Mouse (Mus musculus) MEL (cell line): Measurements from ENCODE around the gene Adcy1. TPM values are rescaled to one million over a fixed set of nuclear protein-coding genes. Genes with fewer than 3 reads are reported as not detected.

ENCODE experiments used
- DNase-seq: peaks from one replicate; pipeline ENCODE4 v3.0.0; 2011; ENCODE audit warnings: low read depth, low spot score
- H3K27ac ChIP-seq: 2 replicates; pipeline ENCODE4 v1.5.1; 2012; ENCODE audit warnings: low read depth, mild to moderate bottlenecking, control low read depth, low read length, moderate library complexity; ENCODE audit not compliant: control insufficient read depth
- H3K27me3 ChIP-seq, 2 experiments: fragments of 150-350 bp in 1 of 2; sonication (generic) in 1 of 2; 2 replicates each; pipeline ENCODE4 v1.6.1; 2012; ENCODE audit warnings: low read length in 2 of 2, mild to moderate bottlenecking in 2 of 2, improper control_type of control experiment in 1 of 2, moderate library complexity in 1 of 2; ENCODE audit not compliant: insufficient read depth in 2 of 2, control insufficient read depth in 1 of 2
- H3K36me3 ChIP-seq, 2 experiments: 2 replicates each; pipeline ENCODE4 v1.6.1; 2012 to 2014; ENCODE audit warnings: low read length in 2 of 2, improper control_type of control experiment in 1 of 2, inconsistent platforms in 1 of 2, mild to moderate bottlenecking in 1 of 2; ENCODE audit not compliant: insufficient read depth in 2 of 2, control insufficient read depth in 1 of 2
- H3K4me1 ChIP-seq, 2 experiments: fragments of 150-350 bp in 1 of 2; sonication (generic) in 1 of 2; 2 replicates each; pipeline ENCODE4 v1.6.1; 2012; ENCODE audit warnings: low read length in 2 of 2, improper control_type of control experiment in 1 of 2, mild to moderate bottlenecking in 1 of 2; ENCODE audit not compliant: insufficient read depth in 2 of 2, control insufficient read depth in 1 of 2
- H3K4me3 ChIP-seq, 2 experiments: fragments of 150-350 bp in 1 of 2; sonication (generic) in 1 of 2; 2 replicates each; pipeline ENCODE4 v1.5.1; 2012; ENCODE audit warnings: low read depth in 2 of 2, low read length in 2 of 2, mild to moderate bottlenecking in 2 of 2, moderate library complexity in 2 of 2, control low read depth in 1 of 2, improper control_type of control experiment in 1 of 2; ENCODE audit not compliant: control insufficient read depth in 1 of 2, insufficient read depth in 1 of 2
- H3K79me2 ChIP-seq: 2 replicates; pipeline ENCODE4 v1.6.1; 2012; ENCODE audit warnings: mild to moderate bottlenecking, low read length, moderate library complexity; ENCODE audit not compliant: control insufficient read depth, poor library complexity, insufficient read depth
- H3K9ac ChIP-seq: 2 replicates; pipeline ENCODE4 v1.6.1; 2012; ENCODE audit warnings: low read depth, mild to moderate bottlenecking, control low read depth, low read length, moderate library complexity; ENCODE audit not compliant: control insufficient read depth, poor library complexity, severe bottlenecking
- H3K9me3 ChIP-seq: fragments of 150-350 bp; sonication (generic); replicated peaks from 2 replicates; pipeline ENCODE4 v1.6.1; 2012; ENCODE audit warnings: mild to moderate bottlenecking, low read length, improper control_type of control experiment, moderate library complexity; ENCODE audit not compliant: insufficient read depth
- CHD1 ChIP-seq: IDR thresholded peaks from 2 replicates; pipeline ENCODE4 v1.6.1; 2012; ENCODE audit warnings: low read depth, mild to moderate bottlenecking, inconsistent platforms, low read length, improper control_type of control experiment
- E2F4 ChIP-seq: IDR thresholded peaks from 2 replicates; pipeline ENCODE4 v1.6.1; 2011; ENCODE audit warnings: low read depth, low read length, improper control_type of control experiment, borderline replicate concordance
- ELF1 ChIP-seq: IDR thresholded peaks from 2 replicates; pipeline ENCODE4 v1.6.1; 2014; ENCODE audit warnings: low read depth, mild to moderate bottlenecking, inconsistent platforms, low read length, improper control_type of control experiment, moderate library complexity
- ETS1 ChIP-seq: IDR thresholded peaks from 2 replicates; pipeline ENCODE4 v1.6.1; 2012; ENCODE audit warnings: low read depth, mild to moderate bottlenecking, inconsistent platforms, low read length, improper control_type of control experiment, moderate library complexity
- GATA1 ChIP-seq: IDR thresholded peaks from 2 replicates; pipeline ENCODE4 v1.6.1; 2011; ENCODE audit warnings: low read depth, low read length, improper control_type of control experiment
- HCFC1 ChIP-seq: IDR thresholded peaks from 2 replicates; pipeline ENCODE4 v1.6.1; 2012; ENCODE audit warnings: low read depth, mild to moderate bottlenecking, inconsistent platforms, low read length, improper control_type of control experiment, moderate library complexity
- JUND ChIP-seq: IDR thresholded peaks from 2 replicates; pipeline ENCODE4 v1.6.1; 2011; ENCODE audit warnings: low read depth, mild to moderate bottlenecking, improper control_type of control experiment, low read length
- MYB ChIP-seq: IDR thresholded peaks from 2 replicates; pipeline ENCODE4 v1.6.1; 2011; ENCODE audit warnings: mild to moderate bottlenecking, low read depth, low read length, improper control_type of control experiment
- MYC ChIP-seq: IDR thresholded peaks from 2 replicates; pipeline ENCODE4 v1.6.1; 2011; ENCODE audit warnings: low read depth, mild to moderate bottlenecking, low read length, improper control_type of control experiment, moderate library complexity
- NELFE ChIP-seq: IDR thresholded peaks from 2 replicates; pipeline ENCODE4 v1.6.1; 2011; ENCODE audit warnings: low read depth, low read length, improper control_type of control experiment
- NRF1 ChIP-seq: IDR thresholded peaks from 2 replicates; pipeline ENCODE4 v1.6.1; 2014; ENCODE audit warnings: low read depth, mild to moderate bottlenecking, inconsistent platforms, low read length, improper control_type of control experiment, moderate library complexity; ENCODE audit not compliant: poor library complexity, insufficient read depth, severe bottlenecking
- POLR2AphosphoS2 ChIP-seq: IDR thresholded peaks from 2 replicates; pipeline ENCODE4 v1.6.1; 2011; ENCODE audit warnings: low read length, improper control_type of control experiment
- RCOR1 ChIP-seq: IDR thresholded peaks from 2 replicates; pipeline ENCODE4 v1.6.1; 2012; ENCODE audit warnings: low read depth, mild to moderate bottlenecking, inconsistent platforms, low read length, improper control_type of control experiment
- SMC3 ChIP-seq: IDR thresholded peaks from 2 replicates; pipeline ENCODE4 v1.6.1; 2011; ENCODE audit warnings: low read depth, low read length, improper control_type of control experiment
- TCF12 ChIP-seq: IDR thresholded peaks from 2 replicates; pipeline ENCODE4 v1.6.1; 2014; ENCODE audit warnings: low read depth, mild to moderate bottlenecking, inconsistent platforms, low read length, improper control_type of control experiment, moderate library complexity
- ZC3H11A ChIP-seq: IDR thresholded peaks from 2 replicates; pipeline ENCODE4 v1.6.1; 2012; ENCODE audit warnings: low read depth, mild to moderate bottlenecking, inconsistent platforms, low read length, improper control_type of control experiment
- ZKSCAN1 ChIP-seq: IDR thresholded peaks from 2 replicates; pipeline ENCODE4 v1.6.1; 2012; ENCODE audit warnings: low read depth, mild to moderate bottlenecking, inconsistent platforms, low read length, improper control_type of control experiment, moderate library complexity
- ZMIZ1 ChIP-seq: IDR thresholded peaks from 2 replicates; pipeline ENCODE4 v1.6.1; 2012; ENCODE audit warnings: low read depth, mild to moderate bottlenecking, inconsistent platforms, low read length, improper control_type of control experiment, moderate library complexity
- ZNF384 ChIP-seq: IDR thresholded peaks from 2 replicates; pipeline ENCODE4 v1.6.1; 2012; ENCODE audit warnings: low read depth, mild to moderate bottlenecking, inconsistent platforms, low read length, improper control_type of control experiment
- polyA plus RNA-seq, 2 experiments: library from polyadenylated mRNA; stranded (reverse) in 1 of 2; unstranded in 1 of 2; fragments of >175 nt in 1 of 2; fragments of >200 nt in 1 of 2; gene quantifications; 2 replicates each; pipeline versions ENCODE4 v1.2.1 to v1.2.4; 2012; ENCODE audit warnings: low replicate concordance in 2 of 2, low read depth in 1 of 2; ENCODE audit not compliant: insufficient read length in 2 of 2, insufficient read depth in 1 of 2, missing spikeins in 1 of 2
- total RNA-seq: library from RNA; depleted of rRNA; stranded (reverse); fragments of 300-350 nt; gene quantifications from 2 replicates; pipeline ENCODE4 v1.2.3, GENCODE M21; 2012

Adcy1 gene
- total and polyA plus RNA-seq, 3 experiments = under 0.01 TPM; not detected in 2

- H3K27ac ChIP-seq = no peak overlapping the region
- H3K36me3 ChIP-seq = no peaks in the 10 kb centered on the region
- no peak for DNase-seq
- no peaks in the 10 kb centered on the region for H3K9me3 ChIP-seq
- H3K4me3 ChIP-seq = no peak overlapping the region
- TF ChIP-seq HCFC1 (no peak), RCOR1 (no peak), ETS1 (no peak), ZNF384 (no peak), MYB (no peak), MYC (no peak), ZC3H11A (no peak), TCF12 (no peak), SMC3 (no peak), POLR2AphosphoS2 (no peak), ZMIZ1 (no peak), GATA1 (no peak), NRF1 (no peak), E2F4 (no peak)
- no peaks in the 10 kb centered on the region for H3K79me2 ChIP-seq
- no peak overlapping the region for H3K9ac ChIP-seq
- no peaks in the 10 kb centered on the region for H3K4me1 ChIP-seq
- H3K27me3 ChIP-seq = no peaks in the 10 kb centered on the region
These were observed 96.9 kb downstream of the Adcy1 start for GRCm38 (mm10) chr11:7160146-7160545.

- no peak overlapping the region for H3K27ac ChIP-seq
- no peaks in the 10 kb centered on the region for H3K36me3 ChIP-seq
- no peaks in the 10 kb centered on the region for H3K9me3 ChIP-seq
- H3K4me1 ChIP-seq = no peaks in the 10 kb centered on the region
- no peak for DNase-seq
- H3K9ac ChIP-seq = no peak overlapping the region
- TF ChIP-seq RCOR1 (no peak), ZMIZ1 (no peak), ELF1 (no peak), MYB (no peak), CHD1 (no peak), JUND (no peak), ZKSCAN1 (no peak), NELFE (no peak)
- H3K4me3 ChIP-seq = no peak overlapping the region
- no peaks in the 10 kb centered on the region for H3K27me3 ChIP-seq
- H3K79me2 ChIP-seq = no peaks in the 10 kb centered on the region
These were observed 97.4 kb downstream of the Adcy1 start for GRCm38 (mm10) chr11:7160637-7161101.
